Mouse (Mus musculus) thymus, adult 2 months (tissue): ENCODE results near the gene Nmd3. TPM values are rescaled to one million over a fixed set of nuclear protein-coding genes. Genes with fewer than 3 reads are reported as not detected.

Source experiments
- DNase-seq: peaks from one replicate; pipeline ENCODE4 v3.0.0; 2021
- H3K27ac ChIP-seq: fragments of 200-500 bp; 2 replicates; pipeline ENCODE4 v1.5.1; 2012; ENCODE audit warnings: low read length, control low read depth; ENCODE audit not compliant: control insufficient read depth, insufficient read depth
- H3K27me3 ChIP-seq: fragments of 200-500 bp; 2 replicates; pipeline ENCODE4 v1.6.1; 2012; ENCODE audit warnings: mild to moderate bottlenecking, low read length, moderate library complexity, mixed read lengths; ENCODE audit not compliant: control insufficient read depth, insufficient read depth
- H3K36me3 ChIP-seq: fragments of 200-500 bp; 2 replicates; pipeline ENCODE4 v1.6.1; 2012; ENCODE audit warnings: mild to moderate bottlenecking, low read length, moderate library complexity; ENCODE audit not compliant: control insufficient read depth, insufficient read depth
- H3K4me1 ChIP-seq: fragments of 200-500 bp; replicated peaks from 2 replicates; pipeline ENCODE4 v1.6.1; 2012; ENCODE audit warnings: low read length; ENCODE audit not compliant: control insufficient read depth, insufficient read depth
- H3K4me3 ChIP-seq: fragments of 200-500 bp; 2 replicates; pipeline ENCODE4 v1.5.1; 2012; ENCODE audit warnings: mild to moderate bottlenecking, low read length, control low read depth, moderate library complexity; ENCODE audit not compliant: control insufficient read depth, insufficient read depth
- CTCF ChIP-seq: fragments of 200-500 bp; IDR thresholded peaks from 2 replicates; pipeline ENCODE4 v1.5.1; 2012; ENCODE audit warnings: mild to moderate bottlenecking, control low read depth, low read length, moderate library complexity, borderline replicate concordance; ENCODE audit not compliant: control insufficient read depth, poor library complexity, insufficient read depth; ENCODE audit errors: extremely low read depth
- POLR2A ChIP-seq: fragments of 200-500 bp; IDR thresholded peaks from 2 replicates; pipeline ENCODE4 v1.6.1; 2012; ENCODE audit warnings: mild to moderate bottlenecking, low read length, control low read depth, moderate library complexity; ENCODE audit not compliant: control insufficient read depth, poor library complexity, insufficient read depth; ENCODE audit errors: extremely low read depth
- WGBS: fragments of 180-500 bp; shearing (Covaris S2); methylation state at CpG from one replicate; pipeline ENCODE4 v1.1.7; 2018; 5-methylcytosine and 5-hydroxymethylcytosine counted together
- polyA plus RNA-seq: library from polyadenylated mRNA; depleted of rRNA; stranded (reverse); fragments of >200 nt; gene quantifications from 2 replicates; pipeline ENCODE4 v1.2.3, GENCODE M21; 2012

The Nmd3 gene
- polyA plus RNA-seq, 1 experiment = 57.6 TPM

- WGBS = 95% methylated on average over 6 of the region's 6 CpGs
- no peak for DNase-seq
- H3K4me3 ChIP-seq = no peak overlapping the region
- no peak overlapping the region for H3K27ac ChIP-seq
- H3K36me3 ChIP-seq = peaks cover 5% of the 10 kb centered on the region
- no peaks in the 10 kb centered on the region for H3K4me1 ChIP-seq
- TF ChIP-seq CTCF (no peak), POLR2A (no peak)
- H3K27me3 ChIP-seq = no peaks in the 10 kb centered on the region
Observed at GRCm38 (mm10) chr3:69760081-69760480, 38.3 kb downstream of the Nmd3 start.

- Histone ChIP-seq H3K27ac (no peak overlapping the region), H3K27me3 (no peaks in the 10 kb centered on the region), H3K4me3 (no peak overlapping the region), H3K4me1 (no peaks in the 10 kb centered on the region), H3K36me3 (peaks cover 5% of the 10 kb centered on the region)
- TF ChIP-seq CTCF (no peak), POLR2A (no peak)
- DNase-seq = no peak
- 93% methylated on average over 4 of the region's 4 CpGs for WGBS
Observed at GRCm38 (mm10) chr3:69761195-69761594, 39.4 kb downstream of the Nmd3 start.

DNA sequence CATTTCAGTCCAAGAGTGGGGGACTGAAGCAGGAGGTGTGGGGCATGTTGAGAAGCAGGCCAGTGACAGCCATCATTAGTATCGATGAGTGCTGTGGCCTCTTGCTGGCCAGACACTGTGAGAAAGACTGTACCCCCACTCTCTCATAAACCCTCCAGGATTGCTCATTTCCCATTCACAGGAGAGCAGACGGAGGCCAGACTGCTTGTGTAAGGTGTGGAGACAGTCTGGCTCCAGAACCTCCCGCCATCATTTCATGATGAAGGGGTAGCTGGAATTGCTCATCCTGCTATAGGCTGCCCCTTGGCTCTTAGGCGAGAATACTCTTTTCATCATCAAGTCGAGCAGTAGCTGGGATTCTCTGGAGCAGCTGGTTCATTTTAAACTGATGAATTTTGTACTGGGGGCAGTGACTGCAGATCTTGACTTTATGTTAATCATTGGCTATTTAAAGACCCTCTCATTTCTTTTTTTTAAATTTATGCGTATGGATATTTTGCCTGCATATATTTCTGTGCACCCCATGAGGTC is 41.1 kb downstream of the Nmd3 start:
- TF ChIP-seq POLR2A (no peak), CTCF (no peak)

DNA sequence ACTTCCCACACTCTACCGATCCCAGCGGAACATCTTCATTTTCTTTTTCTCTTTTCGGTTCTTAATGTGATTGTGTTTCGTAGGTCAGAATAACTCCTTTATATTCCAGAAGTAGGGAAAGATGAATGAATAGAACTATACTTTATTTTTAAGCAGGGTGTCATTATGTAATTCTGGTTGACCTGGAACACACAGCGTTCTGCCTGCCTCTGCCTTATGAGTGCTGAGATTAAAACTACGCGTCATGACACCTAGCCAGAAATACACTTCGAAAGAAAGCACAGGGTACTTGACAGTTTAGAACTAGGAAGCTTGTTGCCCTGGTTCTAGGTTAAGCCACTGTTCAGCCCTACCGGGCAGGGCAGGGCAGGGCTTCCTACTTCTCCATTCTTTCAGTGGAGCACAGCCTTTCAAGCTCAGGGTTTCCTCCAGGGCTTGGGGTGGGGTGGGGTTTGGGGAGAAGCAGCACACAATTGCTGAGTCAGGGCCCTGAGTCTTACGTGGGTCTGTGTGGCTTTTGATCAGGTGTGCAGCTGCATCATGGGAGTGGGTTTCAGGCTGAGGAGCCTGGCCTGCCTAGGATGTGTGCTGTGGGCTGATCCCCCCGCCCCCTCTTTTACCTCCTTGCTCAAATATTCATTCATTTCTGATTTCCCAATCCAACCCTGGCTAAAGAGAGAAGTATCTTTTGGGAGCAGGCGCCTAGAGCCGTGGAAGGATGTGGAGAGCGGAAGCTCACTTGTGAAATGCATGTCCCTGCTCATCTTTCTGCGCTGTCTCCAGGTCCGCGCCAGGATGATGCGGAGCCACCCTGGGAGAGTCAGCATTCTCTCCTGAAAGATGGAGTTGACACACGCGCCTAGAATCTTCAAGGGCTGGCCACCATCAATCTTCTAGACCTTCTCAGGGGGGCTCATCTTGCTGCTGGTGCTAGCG is 42.1 kb downstream of the Nmd3 start:
- H3K36me3 ChIP-seq = no peaks in the 10 kb centered on the region
- no peaks in the 10 kb centered on the region for H3K27me3 ChIP-seq
- H3K4me3 ChIP-seq = no peak overlapping the region
- no peak for DNase-seq
- 85% methylated on average over 21 of the region's 21 CpGs for WGBS
- TF ChIP-seq CTCF = no peak
- no peak for TF ChIP-seq POLR2A
- no peaks in the 10 kb centered on the region for H3K4me1 ChIP-seq
- no peak overlapping the region for H3K27ac ChIP-seq

More for the DNA sequence above, 41.1 kb downstream of the Nmd3 start:
- Histone ChIP-seq H3K4me1 (no peaks in the 10 kb centered on the region), H3K27ac (no peak overlapping the region), H3K36me3 (no peaks in the 10 kb centered on the region; the same call in 1 of the 2 replicates), H3K27me3 (no peaks in the 10 kb centered on the region), H3K4me3 (no peak overlapping the region)
- 99% methylated on average over 6 of the region's 6 CpGs for WGBS
- DNase-seq = no peak

DNA sequence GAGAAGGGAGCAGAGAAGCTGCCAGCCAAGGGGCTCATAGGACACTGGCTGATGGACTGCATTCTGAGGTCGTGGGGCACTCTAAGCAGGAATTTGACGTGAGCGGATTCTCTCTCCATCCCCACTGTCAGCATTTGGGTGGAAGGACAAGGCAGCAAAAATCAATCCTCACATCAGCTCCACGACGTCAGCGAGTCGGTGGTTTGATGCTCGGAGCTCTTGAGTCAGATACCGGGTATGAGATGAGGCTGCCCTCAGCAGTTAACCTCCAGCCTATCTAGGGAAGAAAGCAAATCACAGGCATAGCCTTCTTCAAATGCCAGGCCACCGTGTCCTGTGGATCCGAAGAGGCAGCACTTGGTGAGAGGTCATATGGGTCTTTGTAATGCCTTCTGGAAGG is 43.4 kb downstream of the Nmd3 start:
- Histone ChIP-seq H3K4me1 (no peaks in the 10 kb centered on the region), H3K36me3 (no peaks in the 10 kb centered on the region), H3K27me3 (no peaks in the 10 kb centered on the region), H3K4me3 (no peak overlapping the region), H3K27ac (no peak overlapping the region)
- no peak for TF ChIP-seq CTCF
- no peak for TF ChIP-seq POLR2A
- no peak for DNase-seq
- WGBS = 97% methylated on average over 11 of the region's 11 CpGs

GRCm38 (mm10) chr3:69769150-69769549 is 47.4 kb downstream of the Nmd3 start:
- WGBS = 87% methylated on average over 4 of the region's 4 CpGs
- no peak for TF ChIP-seq CTCF
- TF ChIP-seq POLR2A = no peak
- no peak for DNase-seq
- Histone ChIP-seq H3K27me3 (no peaks in the 10 kb centered on the region), H3K36me3 (no peaks in the 10 kb centered on the region), H3K4me3 (no peak overlapping the region), H3K4me1 (no peaks in the 10 kb centered on the region), H3K27ac (no peak overlapping the region)
